Mouse (Mus musculus): Measurements from ENCODE around the gene Unc13c.

DNA sequence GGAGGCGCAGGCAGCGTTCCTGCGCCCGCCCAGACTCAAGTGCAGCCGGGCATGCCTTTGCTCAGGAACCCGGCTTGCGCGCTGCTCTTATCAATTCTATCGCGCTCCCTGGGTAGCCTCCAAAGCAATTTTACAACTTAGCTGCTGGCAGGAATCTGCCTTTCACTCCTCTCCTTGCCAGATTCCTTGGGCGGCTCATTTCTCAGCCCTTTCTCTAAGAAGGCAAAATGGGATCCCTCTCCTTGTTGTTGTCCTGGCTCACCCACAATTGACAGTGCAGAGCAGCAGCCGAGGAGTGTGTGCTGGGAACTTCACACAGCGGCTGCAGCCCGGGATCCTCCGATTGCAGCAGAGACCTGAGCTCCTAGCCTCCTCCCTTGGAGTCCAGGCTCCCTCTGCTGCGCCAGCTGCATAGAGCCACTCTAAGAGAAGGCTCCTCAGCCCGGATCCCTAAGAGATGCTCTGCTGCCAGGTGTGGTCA lies at the start of gene Unc13c:
- TF ChIP-seq CTCF (IDR thresholded peaks at IDR 0.05; ENCODE audit: borderline replicate concordance, control insufficient read depth, extremely low read depth, insufficient read depth, low read length, poor library complexity): no peak
- TF ChIP-seq POLR2A (IDR thresholded peaks at IDR 0.05; ENCODE audit: control insufficient read depth, extremely low read depth, insufficient read depth, low read length, poor library complexity): no peak
